Mouse (Mus musculus): ENCODE data around the gene Ptprd. TPM values are rescaled to one million over a fixed set of nuclear protein-coding genes. Genes with fewer than 3 reads are reported as not detected.

Gene Ptprd
- polyA plus RNA-seq, 1 experiment from 2014 or later: 5.6 TPM

DNA sequence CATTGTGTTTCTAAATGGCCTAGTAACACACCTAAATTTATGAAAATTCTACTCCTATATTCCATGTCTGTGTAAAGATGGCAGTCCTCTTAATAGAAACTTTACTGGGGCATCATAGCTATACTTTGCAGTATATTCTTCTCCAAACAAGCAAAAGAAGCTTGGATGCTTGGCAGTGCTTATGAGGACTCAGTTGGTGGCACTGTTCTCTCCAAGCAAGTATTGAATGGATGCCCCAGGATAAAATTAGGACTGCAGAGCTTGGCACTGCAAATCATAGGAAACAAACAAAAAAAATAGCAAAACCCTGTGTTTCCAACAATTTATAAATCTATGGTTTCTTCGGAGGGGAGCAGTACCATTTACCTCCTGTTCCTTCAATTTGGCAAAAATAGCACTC lies 549.5 kb downstream of the Ptprd start:
- Histone ChIP-seq H3K9ac (ENCODE audit: low read length) (no peak overlapping the region), H3K4me3 (ENCODE audit: low read depth, low read length) (no peak overlapping the region), H3K36me3 (ENCODE audit: control insufficient read depth, insufficient read depth, low read length) (no peaks in the 10 kb centered on the region), H3K27me3 (ENCODE audit: control insufficient read depth, insufficient read depth, low read length) (no peaks in the 10 kb centered on the region), H3K4me2 (replicated peaks; ENCODE audit: low read depth) (no peak overlapping the region), H3K9me3 (ENCODE audit: control insufficient read depth, low read length) (no peaks in the 10 kb centered on the region), H3K4me1 (replicated peaks; ENCODE audit: control insufficient read depth, insufficient read depth) (no peaks in the 10 kb centered on the region), H3K27ac (replicated peaks) (no peak overlapping the region)
- TF ChIP-seq CTCF (IDR thresholded peaks at IDR 0.05; ENCODE audit: low read depth) (no peak), EP300 (optimal IDR thresholded peaks at IDR 0.05) (no peak)
- DNase-seq (ENCODE audit: low spot score) (no peak), ATAC-seq (ENCODE audit: low FRiP score, low TSS enrichment) (no peak)
- 84% methylated on average over 1 of the region's 1 CpGs for WGBS

DNA sequence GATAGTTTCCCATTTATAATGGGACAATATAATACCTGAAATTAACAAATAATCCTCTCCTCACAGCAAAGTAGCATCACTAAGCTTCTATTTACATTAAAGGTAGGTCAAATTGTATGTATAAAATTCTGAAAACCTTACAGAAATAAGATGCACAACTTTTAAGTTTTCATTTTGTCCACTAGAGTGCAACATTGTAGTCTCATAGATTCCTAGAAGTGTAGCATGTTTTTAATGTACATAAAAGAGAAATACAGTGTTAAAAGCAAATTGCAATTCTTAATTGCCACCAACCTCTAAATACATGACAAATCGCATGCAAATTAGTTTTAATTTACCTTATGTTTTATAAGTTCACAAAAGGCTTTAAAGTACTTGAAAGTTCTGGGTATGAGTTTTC lies 556.1 kb downstream of the Ptprd start:
- TF ChIP-seq EP300 (optimal IDR thresholded peaks at IDR 0.05) (no peak), CTCF (IDR thresholded peaks at IDR 0.05; ENCODE audit: low read depth) (peak; percentile 49)
- Histone ChIP-seq H3K4me3 (ENCODE audit: low read depth, low read length) (no peak overlapping the region), H3K9me3 (ENCODE audit: control insufficient read depth, low read length) (no peaks in the 10 kb centered on the region), H3K4me2 (replicated peaks; ENCODE audit: low read depth) (no peak overlapping the region), H3K36me3 (ENCODE audit: control insufficient read depth, insufficient read depth, low read length) (no peaks in the 10 kb centered on the region), H3K27me3 (ENCODE audit: control insufficient read depth, insufficient read depth, low read length) (no peaks in the 10 kb centered on the region), H3K27ac (replicated peaks) (no peak overlapping the region), H3K4me1 (replicated peaks; ENCODE audit: control insufficient read depth, insufficient read depth) (no peaks in the 10 kb centered on the region), H3K9ac (ENCODE audit: low read length) (no peak overlapping the region)
- ATAC-seq (ENCODE audit: low FRiP score, low TSS enrichment) (no peak), DNase-seq (ENCODE audit: low spot score) (no peak)
- WGBS: 70% methylated on average over 1 of the region's 1 CpGs

- DNase-seq (ENCODE audit: low spot score): no peak
- Histone ChIP-seq H3K4me2 (replicated peaks; ENCODE audit: low read depth) (no peak overlapping the region), H3K9me3 (ENCODE audit: control insufficient read depth, low read length) (no peaks in the 10 kb centered on the region), H3K36me3 (ENCODE audit: control insufficient read depth, insufficient read depth, low read length) (no peaks in the 10 kb centered on the region), H3K27ac (replicated peaks) (no peak overlapping the region), H3K27me3 (ENCODE audit: control insufficient read depth, insufficient read depth, low read length) (no peaks in the 10 kb centered on the region), H3K4me1 (replicated peaks; ENCODE audit: control insufficient read depth, insufficient read depth) (no peaks in the 10 kb centered on the region), H3K4me3 (ENCODE audit: low read depth, low read length) (no peak overlapping the region), H3K9ac (ENCODE audit: low read length) (no peak overlapping the region)
- 76% methylated on average over 3 of the region's 3 CpGs for WGBS
- TF ChIP-seq CTCF (IDR thresholded peaks at IDR 0.05; ENCODE audit: low read depth) (no peak), EP300 (optimal IDR thresholded peaks at IDR 0.05) (no peak)
- no peak for ATAC-seq (ENCODE audit: low FRiP score, low TSS enrichment)
Observed at GRCm38 (mm10) chr4:77649615-77650325, 562.0 kb downstream of the Ptprd start.

DNA sequence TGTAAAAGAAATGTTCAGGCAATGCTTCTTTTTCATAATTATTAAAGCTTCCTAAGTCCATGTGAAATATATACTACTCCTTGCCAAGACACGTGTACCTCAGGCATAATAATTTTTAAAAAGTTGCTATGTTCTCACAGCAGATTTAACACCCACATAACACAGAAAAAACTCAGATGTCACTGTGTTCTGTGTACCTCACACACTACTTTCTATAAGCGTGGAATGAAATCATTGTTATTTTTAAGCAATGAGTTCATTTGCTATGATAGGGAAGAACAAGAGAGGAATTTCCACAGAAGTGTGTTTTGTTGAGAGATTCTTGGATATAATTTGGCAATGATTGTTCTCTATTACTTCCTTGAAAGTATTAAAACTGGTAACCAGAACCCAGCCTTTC lies 562.9 kb downstream of the Ptprd start:
- Histone ChIP-seq H3K9ac (ENCODE audit: low read length) (no peak overlapping the region), H3K9me3 (ENCODE audit: control insufficient read depth, low read length) (no peaks in the 10 kb centered on the region), H3K27me3 (ENCODE audit: control insufficient read depth, insufficient read depth, low read length) (no peaks in the 10 kb centered on the region), H3K36me3 (ENCODE audit: control insufficient read depth, insufficient read depth, low read length) (no peaks in the 10 kb centered on the region), H3K4me3 (ENCODE audit: low read depth, low read length) (no peak overlapping the region), H3K4me2 (replicated peaks; ENCODE audit: low read depth) (no peak overlapping the region), H3K27ac (replicated peaks) (no peak overlapping the region), H3K4me1 (replicated peaks; ENCODE audit: control insufficient read depth, insufficient read depth) (no peaks in the 10 kb centered on the region)
- DNase-seq (ENCODE audit: low spot score): no peak
- TF ChIP-seq EP300 (optimal IDR thresholded peaks at IDR 0.05): no peak
- TF ChIP-seq CTCF (IDR thresholded peaks at IDR 0.05; ENCODE audit: low read depth): no peak
- 65% methylated on average over 2 of the region's 2 CpGs for WGBS
- ATAC-seq (ENCODE audit: low FRiP score, low TSS enrichment): no peak

DNA sequence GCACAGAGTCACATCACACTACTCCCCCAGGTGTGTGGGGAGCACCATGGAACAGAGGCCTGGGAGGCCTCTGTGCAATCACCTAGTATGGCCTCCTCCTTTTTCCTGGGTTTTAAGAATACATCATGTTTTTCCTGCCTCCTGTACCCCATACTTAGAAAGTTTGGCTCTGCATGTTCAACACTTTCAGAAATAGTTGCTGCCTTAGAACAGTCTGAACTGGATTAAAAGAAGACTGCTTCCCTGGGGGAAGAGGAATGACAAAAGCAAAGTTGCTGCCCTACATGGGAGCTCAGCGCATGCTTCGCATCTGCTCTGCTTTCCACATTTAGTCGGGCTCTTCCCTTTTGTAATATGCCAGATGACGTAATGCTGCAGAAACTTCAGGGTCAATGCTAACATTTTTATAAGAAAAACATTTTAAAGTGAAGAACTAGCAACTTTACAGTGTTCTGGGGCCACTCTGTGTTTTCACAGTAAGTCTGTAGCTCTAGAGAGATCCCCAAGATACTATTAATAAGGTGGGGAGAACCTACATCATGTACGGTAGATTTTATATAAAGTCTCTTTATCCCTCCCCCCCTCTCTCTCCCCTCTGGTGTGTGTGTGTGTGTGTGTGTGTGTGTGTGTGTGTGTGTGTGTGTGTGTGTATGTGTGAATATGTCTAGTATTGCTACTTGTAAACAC lies 564.2 kb downstream of the Ptprd start:
- no peak for DNase-seq (ENCODE audit: low spot score)
- Histone ChIP-seq H3K4me3 (ENCODE audit: low read depth, low read length) (no peak overlapping the region), H3K9me3 (ENCODE audit: control insufficient read depth, low read length) (no peaks in the 10 kb centered on the region), H3K9ac (ENCODE audit: low read length) (no peak overlapping the region), H3K27me3 (ENCODE audit: control insufficient read depth, insufficient read depth, low read length) (no peaks in the 10 kb centered on the region), H3K4me2 (replicated peaks; ENCODE audit: low read depth) (no peak overlapping the region), H3K36me3 (ENCODE audit: control insufficient read depth, insufficient read depth, low read length) (no peaks in the 10 kb centered on the region), H3K4me1 (replicated peaks; ENCODE audit: control insufficient read depth, insufficient read depth) (no peaks in the 10 kb centered on the region), H3K27ac (replicated peaks) (no peak overlapping the region)
- TF ChIP-seq CTCF (IDR thresholded peaks at IDR 0.05; ENCODE audit: low read depth) (no peak), EP300 (optimal IDR thresholded peaks at IDR 0.05) (no peak)
- WGBS: 54% methylated on average over 5 of the region's 5 CpGs
- ATAC-seq (ENCODE audit: low FRiP score, low TSS enrichment): no peak

- H3K27me3 ChIP-seq (ENCODE audit: control insufficient read depth, insufficient read depth, low read length): no peaks in the 10 kb centered on the region
- H3K4me3 ChIP-seq (ENCODE audit: low read depth, low read length): no peak overlapping the region
- peak; percentile 57 for TF ChIP-seq CTCF (IDR thresholded peaks at IDR 0.05; ENCODE audit: low read depth)
- TF ChIP-seq EP300 (optimal IDR thresholded peaks at IDR 0.05): no peak
- ATAC-seq (ENCODE audit: low FRiP score, low TSS enrichment) (no peak), DNase-seq (ENCODE audit: low spot score) (no peak)
- no peak overlapping the region for H3K9ac ChIP-seq (ENCODE audit: low read length)
- no peaks in the 10 kb centered on the region for H3K9me3 ChIP-seq (ENCODE audit: control insufficient read depth, low read length)
- no peak overlapping the region for H3K27ac ChIP-seq (replicated peaks)
- no peaks in the 10 kb centered on the region for H3K4me1 ChIP-seq (replicated peaks; ENCODE audit: control insufficient read depth, insufficient read depth)
- no peaks in the 10 kb centered on the region for H3K36me3 ChIP-seq (ENCODE audit: control insufficient read depth, insufficient read depth, low read length)
- H3K4me2 ChIP-seq (replicated peaks; ENCODE audit: low read depth): no peak overlapping the region
Observed at GRCm38 (mm10) chr4:77644435-77644834, 567.3 kb downstream of the Ptprd start.

Measured in stomach, postnatal 0 days (tissue).